Mouse (Mus musculus) heart, adult 2 months (tissue): Measurements from ENCODE around the gene Stk32c.

Experiments used
- CTCF ChIP-seq: fragments of 200-600 bp; IDR thresholded peaks from 2 replicates; pipeline ENCODE4 v1.8.1; 2022; ENCODE audit warnings: antibody characterized with exemption, mild to moderate bottlenecking, moderate library complexity
- EP300 ChIP-seq: fragments of 200-500 bp; IDR thresholded peaks from 2 replicates; pipeline ENCODE4 v1.6.1; 2011; ENCODE audit warnings: low read depth, low read length, control low read depth; ENCODE audit not compliant: insufficient read depth
- POLR2A ChIP-seq: fragments of 200-500 bp; IDR thresholded peaks from 2 replicates; pipeline ENCODE4 v1.6.1; 2011; ENCODE audit warnings: mild to moderate bottlenecking, low read depth, low read length, control low read depth; ENCODE audit not compliant: insufficient read depth

DNA sequence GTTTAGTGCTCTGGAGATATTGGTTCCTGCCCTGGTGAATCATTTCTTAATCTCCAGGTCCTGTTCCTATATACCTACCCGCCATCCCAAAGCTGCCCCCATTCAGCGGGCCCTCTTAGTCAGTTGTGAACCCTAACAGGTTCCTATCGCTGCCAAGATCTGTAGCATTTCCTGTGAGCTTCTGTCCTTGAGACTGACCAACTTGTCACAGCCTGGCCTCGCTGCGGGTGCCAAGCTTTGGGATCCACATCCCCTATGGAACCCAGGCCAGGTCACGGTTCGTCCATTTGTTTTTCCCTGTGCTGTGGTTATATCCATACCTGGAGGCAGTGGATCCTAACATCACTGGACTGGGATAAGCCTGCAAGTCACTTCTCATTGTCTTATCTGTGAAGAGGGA is 39.5 kb upstream of the Stk32c start:
- TF ChIP-seq CTCF: no peak
- no peak for TF ChIP-seq EP300
- no peak for TF ChIP-seq POLR2A
